In genomic region chr2:20671546-20672255, GRCm38 (mm10) we compare ENCODE assay signal across 23 mouse cellular contexts.
DNase-seq lines count a peak whose midpoint lies in the region; TF ChIP-seq lines count a peak whose summit lies in the region.
"Had no signal": no experiment of that assay in that cellular context is flagged by ENCODE, and none has a peak within 500 bp of the region (broad histone marks: within the 10 kb centered on the region; RNA-seq: fewer than 3 reads in every experiment).

No protein-coding gene starts in this region.

- TF ChIP-seq CTCF in E14TG2a.4 (conservative IDR thresholded peaks at IDR 0.05; ENCODE audit: low read length): no peak
- no peak for TF ChIP-seq CTCF in ES-Bruce4 (IDR thresholded peaks at IDR 0.05; ENCODE audit: low read depth, low read length)

- peak overlapping the region; percentile 89 for H3K9ac ChIP-seq in ES-Bruce4 (ENCODE audit: low read depth, poor library complexity, severe bottlenecking)
- H3K9ac ChIP-seq in ES-E14 (ENCODE audit: insufficient read depth, low read depth, low read length, poor library complexity, severe bottlenecking): peak overlapping the region; percentile 83
- H3K9ac ChIP-seq: embryonic facial prominence, embryonic 13.5 days; embryonic facial prominence, embryonic 15.5 days; forebrain, embryonic 12.5 days had no signal

- TF ChIP-seq POLR2A in ES-Bruce4 (IDR thresholded peaks at IDR 0.05; ENCODE audit: insufficient read depth, low read length): no peak

- H3K27me3 ChIP-seq in E14TG2a.4 (ENCODE audit: insufficient read depth, low read length) (no peaks in the 10 kb centered on the region), ES-Bruce4 (ENCODE audit: control insufficient read depth, insufficient read depth, low read length, poor library complexity, severe bottlenecking) (no peaks in the 10 kb centered on the region)
- H3K27me3 ChIP-seq: embryonic facial prominence, embryonic 13.5 days; embryonic facial prominence, embryonic 15.5 days; forebrain, embryonic 12.5 days; Patski had no signal

- H3K4me1 ChIP-seq in E14TG2a.4 (replicated peaks; ENCODE audit: low read depth, low read length) (peaks cover 56% of the 10 kb centered on the region), ES-Bruce4 (ENCODE audit: control insufficient read depth, insufficient read depth, low read length) (no peaks in the 10 kb centered on the region), ES-E14 (ENCODE audit: control insufficient read depth in 2 of 2, insufficient read depth in 2 of 2, low read length in 2 of 2, poor library complexity in 1 of 2) (peaks cover 9 to 16% of the 10 kb centered on the region in 2 experiments)
- H3K4me1 ChIP-seq: embryonic facial prominence, embryonic 15.5 days; forebrain, embryonic 12.5 days had no signal

- in situ Hi-C loops in ES-E14 (cut with MboI; ENCODE audit: low sequenced_read_pairs in 2 of 2, unreplicated experiment in 2 of 2): no loop called here

- no peak for DNase-seq in ES-E14 (ENCODE audit: low read depth, low spot score)
- peak; percentile 92 for DNase-seq in R1 (ENCODE audit: low read depth, low spot score)
- DNase-seq in gastrocnemius, postnatal 36 days: no peak
- DNase-seq in cerebellum, postnatal 14 days: no peak
- DNase-seq in spleen, adult 18-20 months: no peak
- DNase-seq in frontal cortex, postnatal 10 days (ENCODE audit: low spot score in 2 of 2): no peak
- DNase-seq: adrenal gland, adult 8-10 months; adrenal gland, postnatal 14 days; adrenal gland, postnatal 36 days; cerebellum, adult 11-12 months; cerebellum, adult 2 months; cerebellum, adult 9-10 months; cerebellum, postnatal 10 days; cerebellum, postnatal 36 days; embryo, embryonic 11 days had no signal

- H3K36me3 ChIP-seq in E14TG2a.4 (ENCODE audit: insufficient read depth, low read length) (no peaks in the 10 kb centered on the region; the same call in 1 of the 2 replicates), ES-Bruce4 (ENCODE audit: control insufficient read depth, insufficient read depth, low read length, poor library complexity, severe bottlenecking) (0 out of 2 replicates have a peak, but pooled peaks cover 3% of the 10 kb centered on the region), ES-E14 (ENCODE audit: control insufficient read depth, insufficient read depth, low read length, poor library complexity, severe bottlenecking) (peaks cover 11% of the 10 kb centered on the region; the same call in 1 of the 2 replicates)
- H3K36me3 ChIP-seq: embryonic facial prominence, embryonic 13.5 days; embryonic facial prominence, embryonic 15.5 days; forebrain, embryonic 10.5 days; forebrain, embryonic 12.5 days had no signal

- H3K27ac ChIP-seq in ES-Bruce4 (ENCODE audit: insufficient read depth, low read length) (peak overlapping the region; percentile 100), ES-E14 (ENCODE audit: insufficient read depth, low read depth, low read length, poor library complexity, severe bottlenecking) (peak overlapping the region; percentile 100)
- H3K27ac ChIP-seq: embryonic facial prominence, embryonic 13.5 days; embryonic facial prominence, embryonic 15.5 days; forebrain, embryonic 10.5 days; forebrain, embryonic 12.5 days had no signal

- peak; percentile 90 for TF ChIP-seq EP300 in ES-Bruce4 (IDR thresholded peaks at IDR 0.05; ENCODE audit: insufficient read depth, low read depth, low read length)

- H3K9me3 ChIP-seq in E14TG2a.4 (ENCODE audit: low read length): no peaks in the 10 kb centered on the region
- H3K9me3 ChIP-seq in ES-Bruce4 (replicated peaks; ENCODE audit: control insufficient read depth, insufficient read depth, low read length, poor library complexity, severe bottlenecking): no peaks in the 10 kb centered on the region
- H3K9me3 ChIP-seq in ES-E14 (ENCODE audit: control insufficient read depth, insufficient read depth, low read depth, low read length): no peaks in the 10 kb centered on the region
- H3K9me3 ChIP-seq: embryonic facial prominence, embryonic 13.5 days; embryonic facial prominence, embryonic 15.5 days; forebrain, embryonic 10.5 days; forebrain, embryonic 12.5 days had no signal

- H3K4me3 ChIP-seq in E14TG2a.4 (replicated peaks; ENCODE audit: low read length): peak overlapping the region; percentile 83
- peak overlapping the region; percentile 60 for H3K4me3 ChIP-seq in ES-Bruce4 (ENCODE audit: low read depth, low read length)
- H3K4me3 ChIP-seq in ES-E14 (ENCODE audit: insufficient read depth in 1 of 2, low read depth in 1 of 2, low read length in 2 of 2, poor library complexity in 1 of 2, severe bottlenecking in 1 of 2): peak overlapping the region; percentile 41 to 67
- H3K4me3 ChIP-seq: embryonic facial prominence, embryonic 13.5 days; embryonic facial prominence, embryonic 15.5 days; erythroblast, embryonic 14.5 days; forebrain, embryonic 10.5 days; forebrain, embryonic 12.5 days had no signal

- intact Hi-C loops in gastrocnemius, postnatal 36 days (cut with DNase I): loop anchor here (2.0 kb wide), 1 partner anchor 395 kb away; no protein-coding TSS in a partner anchor

TF ChIP-seq in ES-E14, 5 proteins besides CTCF, POLR2A, EP300 and RAD21:
- TF ChIP-seq ZC3H11A (IDR thresholded peaks at IDR 0.05; ENCODE audit: borderline replicate concordance, low read depth, low read length) (no peak), CHD2 (IDR thresholded peaks at IDR 0.05; ENCODE audit: low read depth, low read length) (no peak), MAFK (IDR thresholded peaks at IDR 0.05; ENCODE audit: insufficient read depth, low read depth, low read length) (no peak), ZNF384 (IDR thresholded peaks at IDR 0.05; ENCODE audit: low read depth, low read length) (no peak), HCFC1 (IDR thresholded peaks at IDR 0.05; ENCODE audit: borderline replicate concordance, insufficient read depth, low read length) (no peak)
